Mouse (Mus musculus) mature B cell (primary cell): ENCODE data around the gene Ddx5.
"Not testable (repeated sequence)": the region's sequence is repeated elsewhere in the genome, so short reads cannot be mapped to it uniquely, and the experiment has no call there.

Experiments used
- in situ Hi-C: fragments of 300-500 bp; cut with MboI; formaldehyde crosslinking; loops from 2 replicates; pipeline ENCODE4 v1.14.3; 2019

Gene Ddx5

DNA sequence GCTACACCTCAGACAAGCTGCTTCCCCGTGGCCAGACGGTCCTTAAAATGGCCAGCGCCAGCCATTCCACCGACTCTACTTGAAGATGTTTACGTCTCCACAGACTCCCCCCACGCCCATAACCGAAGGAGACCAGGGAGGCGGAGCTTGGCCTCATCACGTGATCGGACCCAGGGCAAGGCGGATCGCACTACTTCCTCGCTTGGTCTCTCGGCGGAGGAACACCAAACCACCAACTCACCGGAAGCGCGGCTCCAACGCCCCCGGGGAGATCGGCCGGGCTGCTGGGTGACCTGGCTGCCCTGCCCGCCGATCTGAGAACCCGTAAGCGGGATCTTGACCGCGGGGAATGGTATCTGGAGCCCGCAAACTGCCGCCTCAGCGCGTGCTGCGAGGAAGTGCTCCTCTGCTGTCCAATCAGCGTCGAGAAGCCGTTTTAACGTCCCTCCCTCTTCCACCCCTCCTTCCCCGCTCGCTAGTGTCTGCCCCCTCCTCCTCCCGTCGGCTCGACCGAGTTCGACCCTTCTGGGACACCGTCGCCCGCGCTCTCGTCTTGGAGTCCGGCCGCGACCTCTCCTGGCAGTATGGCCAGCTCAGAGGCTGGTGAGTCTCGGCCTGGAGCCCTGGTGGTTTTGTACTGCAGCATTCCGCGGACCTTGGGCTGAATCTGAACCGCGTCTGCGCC lies at the start of gene Ddx5, which contains the start of gene Cep95:
Gene Ddx5, minus strand, starts transcription at position 411 of the 685 bp plus-strand sequence.
Gene Cep95, plus strand, starts transcription at position 478 of the 685 bp plus-strand sequence.
- in situ Hi-C loops, result no loop called here

GRCm38 (mm10) chr11:106828079-106828478 lies 39.1 kb upstream of the Ddx5 start:
- in situ Hi-C loops, result no loop called here

DNA sequence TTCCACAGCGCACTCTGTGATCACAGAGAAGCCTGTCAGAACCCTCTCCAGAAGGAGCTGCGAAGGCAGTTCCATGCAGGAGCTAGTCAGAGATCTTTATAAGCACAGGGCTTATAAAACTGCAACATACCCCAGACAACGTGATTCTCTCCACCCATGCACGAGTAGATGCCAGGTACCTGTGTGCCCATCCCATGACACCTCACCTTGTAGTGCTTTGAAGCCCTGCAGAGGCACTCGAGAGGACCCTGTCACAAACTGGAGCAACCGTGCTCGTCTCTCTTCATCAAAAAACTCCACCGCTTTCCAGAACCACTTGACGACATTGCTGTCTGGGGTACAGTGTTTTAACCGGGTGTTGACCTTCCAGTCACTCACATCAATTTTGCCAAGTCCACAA lies 35.4 kb upstream of the Ddx5 start:
- in situ Hi-C loops, result no loop called here

- in situ Hi-C loops, result no loop called here
These were observed 34.8 kb upstream of the Ddx5 start for GRCm38 (mm10) chr11:106823741-106824140.

DNA sequence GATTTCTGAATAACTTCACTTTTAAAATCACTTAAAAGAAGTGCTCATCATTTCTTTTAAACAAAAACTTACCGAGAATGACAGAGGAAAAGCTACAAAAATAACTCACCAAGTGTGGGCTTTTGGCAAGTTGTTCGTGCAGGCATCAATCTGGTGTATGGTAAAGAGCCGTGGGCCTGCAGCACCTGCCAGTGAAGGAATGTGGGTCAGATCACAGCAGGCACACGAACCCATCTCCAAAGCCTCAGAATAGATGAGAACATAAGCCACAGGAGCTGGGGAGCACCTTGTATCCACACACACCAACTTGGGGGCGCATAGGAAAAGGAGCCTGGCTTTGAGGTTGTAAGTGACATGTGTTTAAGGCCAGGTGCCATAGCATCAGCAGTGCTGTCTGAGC lies 33.9 kb upstream of the Ddx5 start:
- in situ Hi-C loops, result no loop called here

DNA sequence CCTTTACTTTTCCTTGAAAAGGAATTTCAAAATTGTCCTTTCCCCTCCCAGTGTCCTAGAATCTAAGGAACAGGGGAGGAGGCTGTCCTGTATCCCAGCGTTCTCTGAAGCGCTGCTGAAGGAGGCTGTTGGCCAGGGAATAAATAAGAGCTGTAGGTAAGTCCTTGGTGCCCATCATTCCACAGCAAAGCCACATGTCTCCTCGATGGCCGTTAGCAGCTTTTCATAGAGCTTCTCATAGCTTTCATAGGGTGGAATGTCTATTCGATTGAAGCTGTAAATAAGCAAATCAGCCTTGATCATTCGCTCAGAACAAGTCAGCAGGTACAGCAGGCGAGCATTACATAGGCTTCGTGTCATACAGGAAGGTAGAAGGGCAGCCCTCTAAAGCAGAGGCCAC lies 33.5 kb upstream of the Ddx5 start:
- in situ Hi-C loops, result no loop called here

DNA sequence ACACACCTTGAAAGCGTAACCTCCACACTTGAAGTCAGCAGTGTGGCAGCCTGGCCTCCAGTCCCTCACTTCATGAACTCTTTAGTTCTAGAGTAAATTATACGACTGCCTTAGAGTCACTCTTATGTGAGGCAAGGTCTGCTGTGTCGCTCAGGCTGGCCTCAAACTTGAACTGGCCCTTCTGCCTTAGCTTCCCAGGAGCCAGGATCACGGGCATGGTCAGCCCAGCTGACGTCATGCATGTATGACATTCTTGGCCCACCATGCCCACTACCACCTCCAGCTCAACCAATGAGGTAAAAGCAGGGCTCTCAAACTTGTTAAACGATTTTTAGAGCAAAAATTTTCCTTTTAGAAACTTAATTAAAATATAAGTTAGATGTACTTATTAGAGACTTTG lies 32.4 kb upstream of the Ddx5 start:
- in situ Hi-C loops, result no loop called here

DNA sequence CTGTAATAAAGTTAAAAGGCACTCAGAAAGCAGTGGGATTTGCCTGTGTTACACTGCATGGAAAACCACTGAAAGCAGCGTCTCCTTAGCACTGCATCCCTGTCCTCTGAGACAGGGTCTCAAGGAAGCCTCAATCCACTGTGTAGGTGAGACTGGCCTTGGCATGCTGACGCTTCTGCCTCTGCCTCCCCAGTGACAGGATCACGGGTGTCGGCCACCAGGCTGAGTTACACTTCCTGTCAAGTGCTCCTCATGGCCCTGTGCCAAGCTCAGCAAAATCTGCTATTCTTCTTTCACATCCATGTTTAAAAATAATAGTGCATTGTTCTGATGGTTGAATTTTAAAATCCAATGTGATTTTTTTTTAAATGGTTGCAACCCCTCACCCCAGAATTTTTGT lies 32.0 kb upstream of the Ddx5 start:
- in situ Hi-C loops, result no loop called here

DNA sequence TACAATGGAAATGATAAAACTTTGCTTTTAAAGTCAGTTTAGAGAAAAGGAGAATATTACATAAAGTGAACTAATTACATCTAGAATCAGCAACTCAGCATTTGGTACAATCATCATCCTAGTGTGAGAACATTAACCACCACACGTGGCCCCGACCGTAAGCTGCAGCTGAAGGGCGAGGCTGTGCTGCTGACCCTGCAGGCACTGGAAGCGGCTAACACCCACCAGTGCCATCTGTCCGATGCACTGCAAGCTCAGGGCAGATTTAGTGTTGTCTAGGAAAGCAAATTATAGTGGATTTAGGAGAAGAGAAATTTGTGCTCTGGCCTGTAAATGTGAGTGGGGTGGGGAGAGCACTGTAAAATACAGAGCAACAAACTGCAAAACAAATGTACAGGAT lies 31.3 kb upstream of the Ddx5 start:
- in situ Hi-C loops, result no loop called here

DNA sequence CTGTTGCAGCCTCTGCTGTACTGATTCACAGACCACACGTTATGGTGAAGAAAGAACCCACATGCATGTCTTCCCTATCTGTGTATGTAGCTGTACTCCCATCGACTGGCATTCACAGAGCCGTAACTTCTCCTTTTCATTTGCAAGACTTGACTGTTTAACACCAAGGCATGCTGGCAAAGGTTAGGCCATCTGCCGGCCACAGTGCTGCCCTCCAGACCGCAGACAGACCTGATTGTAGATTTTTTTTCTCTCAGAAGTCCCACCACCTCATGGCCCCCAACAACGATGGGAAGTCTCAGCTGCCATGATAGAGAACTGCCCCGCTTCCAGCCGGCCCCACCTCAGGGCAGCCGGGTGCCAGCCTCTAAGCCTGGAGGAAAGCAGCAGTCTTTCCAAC lies 30.6 kb upstream of the Ddx5 start:
- in situ Hi-C loops, result no loop called here

- in situ Hi-C loops, result no loop called here
These were observed 29.4 kb upstream of the Ddx5 start for GRCm38 (mm10) chr11:106818341-106818740.

- in situ Hi-C loops, result no loop called here
These were observed 28.8 kb upstream of the Ddx5 start for GRCm38 (mm10) chr11:106817808-106818207.

GRCm38 (mm10) chr11:106817156-106817555 lies 28.2 kb upstream of the Ddx5 start:
- in situ Hi-C loops, result no loop called here

DNA sequence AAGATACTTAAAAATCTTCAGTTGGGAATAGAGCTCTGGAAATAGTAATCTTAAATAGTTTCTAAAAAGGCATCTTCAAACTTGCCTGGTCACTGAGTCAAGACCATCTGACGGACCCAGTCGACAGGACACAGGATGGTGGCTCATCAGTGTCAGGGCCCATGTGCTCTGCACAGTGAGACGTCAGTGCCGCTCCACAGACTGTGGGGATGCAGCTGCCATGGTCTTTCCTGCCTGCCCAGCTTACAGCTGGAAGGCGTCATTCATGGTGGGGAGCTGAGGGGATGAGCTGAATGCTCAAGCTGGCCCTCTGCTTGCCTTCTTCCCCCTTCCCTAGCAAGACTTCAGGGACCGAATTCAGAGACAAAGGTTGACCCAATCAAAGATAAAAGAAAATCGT lies 27.3 kb upstream of the Ddx5 start:
- in situ Hi-C loops, result no loop called here

GRCm38 (mm10) chr11:106815761-106816160 lies 26.8 kb upstream of the Ddx5 start:
- in situ Hi-C loops, result no loop called here

DNA sequence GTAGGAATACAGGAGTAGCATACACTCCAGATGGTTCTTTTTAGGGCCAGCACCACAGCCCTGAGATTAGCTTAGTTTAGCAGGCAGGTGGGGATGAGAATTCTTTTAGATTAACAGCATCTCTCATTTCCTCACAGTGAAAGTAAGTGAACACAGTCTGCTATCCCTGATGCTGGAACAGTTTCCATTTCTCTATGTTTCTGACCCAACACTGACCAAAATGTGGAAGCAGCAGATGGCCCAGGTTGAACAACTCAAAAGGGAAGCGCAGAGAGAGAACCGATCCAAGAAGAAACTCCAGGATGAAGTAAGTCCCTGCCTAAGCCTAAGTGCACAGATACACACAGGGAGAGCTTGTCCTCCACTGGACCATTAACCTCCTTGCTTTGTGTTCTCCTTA lies 26.3 kb upstream of the Ddx5 start:
- in situ Hi-C loops, result no loop called here

DNA sequence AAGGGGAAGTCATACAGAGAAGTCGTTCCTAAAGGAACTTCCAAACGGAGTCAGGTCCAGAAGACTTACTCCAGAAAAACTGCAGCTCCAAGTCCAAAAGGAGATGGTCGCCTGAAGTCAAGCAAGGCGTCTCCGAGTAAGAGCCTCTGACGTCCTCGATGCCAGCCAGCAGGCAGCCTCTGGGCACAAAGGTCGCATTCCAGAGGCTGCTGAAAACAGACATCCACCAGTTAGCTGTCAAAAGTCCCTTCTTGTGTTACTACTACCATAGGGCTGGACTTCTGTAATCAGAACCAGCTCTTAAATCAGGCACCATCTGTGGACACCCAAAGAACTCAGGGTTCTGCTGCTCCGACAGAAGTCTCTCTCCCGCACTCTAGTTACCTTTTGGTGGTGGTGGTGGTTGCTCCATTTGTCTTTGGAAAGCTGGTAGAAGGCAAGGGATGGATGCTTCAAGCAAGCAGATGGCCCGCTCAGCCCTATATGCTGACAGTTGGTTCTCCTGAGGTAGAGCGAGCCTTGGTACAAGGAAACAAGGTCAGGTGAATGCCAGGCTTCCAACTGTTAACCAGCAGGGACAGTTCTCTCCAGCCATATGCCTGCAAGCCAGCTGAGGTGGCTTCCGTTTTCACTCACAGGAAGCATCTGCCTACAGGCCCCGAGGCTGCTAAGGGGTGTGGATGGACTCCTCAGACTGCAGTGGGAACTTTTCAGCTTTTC lies 25.8 kb upstream of the Ddx5 start:
- in situ Hi-C loops, result no loop called here

DNA sequence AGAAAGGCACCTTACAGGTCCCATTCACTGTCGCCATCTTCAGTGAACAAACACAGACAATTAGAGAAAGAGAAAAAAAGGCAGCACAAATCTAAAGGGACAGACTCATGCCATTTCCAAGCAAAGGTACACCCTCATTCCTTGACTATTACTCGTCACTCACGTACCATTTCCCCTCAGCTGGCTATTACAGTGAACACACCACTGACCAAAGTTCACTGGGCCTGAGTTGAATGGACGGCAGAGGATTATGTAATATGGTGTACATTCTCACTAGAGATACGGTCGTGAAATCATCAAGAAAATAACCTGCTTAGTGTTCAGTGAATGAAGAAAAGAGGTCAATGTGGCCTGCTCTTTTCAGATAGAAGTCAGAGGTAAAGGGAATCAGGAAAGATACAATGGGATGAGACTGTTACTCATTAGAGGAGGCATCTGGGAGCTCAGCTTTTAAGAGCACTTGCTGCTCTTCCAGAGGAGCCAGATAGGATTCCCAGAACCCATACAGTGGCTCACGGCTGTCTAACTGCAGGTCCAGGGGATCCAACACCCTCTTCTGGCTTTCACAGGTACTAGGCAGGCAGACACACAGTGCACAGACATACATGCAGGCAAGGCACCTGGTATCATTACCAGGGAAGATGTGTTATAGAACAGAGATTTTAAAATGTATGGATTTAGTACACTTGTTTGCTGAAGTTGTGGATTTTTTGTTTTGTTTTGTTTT lies 23.6 kb upstream of the Ddx5 start:
- in situ Hi-C loops, result no loop called here

DNA sequence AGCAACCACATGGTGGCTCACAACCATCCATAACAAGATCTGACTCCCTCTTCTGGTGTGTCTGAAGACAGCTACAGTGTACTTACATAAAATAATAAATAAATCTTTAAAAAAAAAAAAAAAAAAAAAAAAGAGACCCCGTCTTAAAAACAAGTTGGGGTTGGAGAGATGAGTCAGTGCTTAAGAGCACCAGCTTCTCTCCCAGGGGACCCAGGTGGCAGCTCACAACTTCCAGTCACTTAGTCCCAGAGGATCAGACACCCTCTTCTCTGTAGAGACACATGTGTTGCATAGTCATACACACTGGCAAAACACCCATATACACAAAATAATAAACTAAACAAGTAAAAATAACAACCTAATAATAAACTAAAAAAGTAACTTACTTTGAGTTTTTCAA lies 18.5 kb upstream of the Ddx5 start:
- in situ Hi-C loops, result not testable (repeated sequence)

GRCm38 (mm10) chr11:106802069-106802627 lies 13.2 kb upstream of the Ddx5 start:
- in situ Hi-C loops, result no loop called here

- in situ Hi-C loops, result no loop called here
These were observed 6.7 kb upstream of the Ddx5 start for GRCm38 (mm10) chr11:106795679-106796078.

GRCm38 (mm10) chr11:106793846-106794245 lies 4.9 kb upstream of the Ddx5 start:
- in situ Hi-C loops, result no loop called here

DNA sequence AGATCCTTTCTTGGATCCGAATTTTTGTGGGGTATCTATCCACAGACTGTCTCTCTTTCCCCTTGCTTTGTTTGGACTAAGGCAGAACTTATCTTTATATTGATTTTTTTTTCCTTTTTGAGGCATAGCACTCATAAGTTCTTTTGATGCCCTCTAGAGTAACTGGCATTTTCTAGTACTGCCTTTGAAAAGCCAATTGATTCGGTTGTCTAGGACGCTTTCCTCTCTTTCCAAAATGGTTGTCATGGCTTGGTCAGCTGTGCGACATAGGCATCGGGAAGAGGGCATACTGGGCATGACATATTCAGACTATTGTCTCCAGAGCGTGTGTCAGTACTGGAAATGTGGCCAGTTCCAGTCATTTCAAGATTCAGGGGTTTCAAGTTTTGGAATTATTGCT lies 664 bp upstream of the Ddx5 start:
- in situ Hi-C loops, result no loop called here
